Mouse (Mus musculus) testis, adult 2 months (tissue): ENCODE results near the gene Madcam1. TPM values are rescaled to one million over a fixed set of nuclear protein-coding genes. Genes with fewer than 3 reads are reported as not detected.

ENCODE experiments used
- H3K27ac ChIP-seq: fragments of 200-500 bp; 2 replicates; pipeline ENCODE4 v1.5.1; 2012; ENCODE audit warnings: low read depth, low read length; ENCODE audit not compliant: control insufficient read depth, insufficient read depth
- H3K27me3 ChIP-seq: fragments of 200-500 bp; 2 replicates; pipeline ENCODE4 v1.6.1; 2012; ENCODE audit warnings: mild to moderate bottlenecking, low read length, moderate library complexity; ENCODE audit not compliant: control insufficient read depth, insufficient read depth
- H3K36me3 ChIP-seq: fragments of 200-500 bp; 2 replicates; pipeline ENCODE4 v1.6.1; 2012; ENCODE audit warnings: mild to moderate bottlenecking, low read length; ENCODE audit not compliant: control insufficient read depth, insufficient read depth
- H3K4me1 ChIP-seq: fragments of 200-500 bp; 2 replicates; pipeline ENCODE4 v1.6.1; 2012; ENCODE audit warnings: low read length; ENCODE audit not compliant: control insufficient read depth, insufficient read depth
- H3K4me3 ChIP-seq: fragments of 200-500 bp; 2 replicates; pipeline ENCODE4 v1.5.1; 2012; ENCODE audit warnings: low read depth, mild to moderate bottlenecking, low read length, moderate library complexity, mixed read lengths; ENCODE audit not compliant: control insufficient read depth
- CTCF ChIP-seq: fragments of 200-500 bp; IDR thresholded peaks from 2 replicates; pipeline ENCODE4 v1.5.1; 2012; ENCODE audit warnings: low read depth, mild to moderate bottlenecking, inconsistent platforms, low read length, moderate library complexity; ENCODE audit not compliant: control insufficient read depth, insufficient read depth, insufficient replicate concordance
- POLR2A ChIP-seq: fragments of 200-500 bp; IDR thresholded peaks from 2 replicates; pipeline ENCODE4 v1.6.1; 2012; ENCODE audit warnings: low read depth, mild to moderate bottlenecking, inconsistent platforms, low read length, moderate library complexity; ENCODE audit not compliant: control insufficient read depth
- polyA plus RNA-seq: library from polyadenylated mRNA; depleted of rRNA; stranded (reverse); fragments of >200 nt; gene quantifications from 2 replicates; pipeline ENCODE4 v1.2.3, GENCODE M21; 2012

Gene Madcam1
- polyA plus RNA-seq, 1 experiment: not detected

- no peaks in the 10 kb centered on the region for H3K36me3 ChIP-seq
- H3K4me3 ChIP-seq: peak overlapping the region; percentile 96
- peaks cover 32% of the 10 kb centered on the region for H3K4me1 ChIP-seq
- peak overlapping the region; percentile 57 for H3K27ac ChIP-seq
- TF ChIP-seq CTCF (no peak), POLR2A (no peak)
- no peaks in the 10 kb centered on the region for H3K27me3 ChIP-seq
Observed at GRCm38 (mm10) chr10:79703541-79703940, 39.2 kb downstream of the Madcam1 start.

- TF ChIP-seq CTCF (no peak), POLR2A (peak; percentile 99)
- H3K4me1 ChIP-seq: peaks cover 32% of the 10 kb centered on the region
Observed at GRCm38 (mm10) chr10:79704065-79704969, 40.0 kb downstream of the Madcam1 start, which contains the start of gene Bsg. Bsg (plus strand) TSS chr10:79704491.

GRCm38 (mm10) chr10:79704970-79705360, 40.6 kb downstream of the Madcam1 start:
- Histone ChIP-seq H3K4me1 (peaks cover 36% of the 10 kb centered on the region), H3K27me3 (no peaks in the 10 kb centered on the region), H3K36me3 (no peaks in the 10 kb centered on the region; the same call in 1 of the 2 replicates), H3K4me3 (peak overlapping the region; percentile 96), H3K27ac (peak overlapping the region; percentile 93)
- TF ChIP-seq POLR2A: no peak
- TF ChIP-seq CTCF: no peak

More at GRCm38 (mm10) chr10:79704065-79704969, 40.0 kb downstream of the Madcam1 start, which contains the start of gene Bsg:
- no peaks in the 10 kb centered on the region for H3K27me3 ChIP-seq
- H3K27ac ChIP-seq: peak within 1 kb of the TSS; percentile 93
- no peaks in the 10 kb centered on the region; the same call in 1 of the 2 replicates for H3K36me3 ChIP-seq
- peak within 1 kb of the TSS; percentile 96 for H3K4me3 ChIP-seq

GRCm38 (mm10) chr10:79705951-79706350, 41.6 kb downstream of the Madcam1 start:
- H3K27ac ChIP-seq: no peak overlapping the region
- H3K36me3 ChIP-seq: no peaks in the 10 kb centered on the region; the same call in 1 of the 2 replicates
- peak overlapping the region; percentile 96 for H3K4me3 ChIP-seq
- H3K4me1 ChIP-seq: peaks cover 32% of the 10 kb centered on the region
- no peaks in the 10 kb centered on the region for H3K27me3 ChIP-seq
- no peak for TF ChIP-seq POLR2A
- no peak for TF ChIP-seq CTCF

- TF ChIP-seq CTCF: no peak
- no peak for TF ChIP-seq POLR2A
- Histone ChIP-seq H3K4me1 (peaks cover 26% of the 10 kb centered on the region), H3K4me3 (peak overlapping the region; percentile 5; the same call in 1 of the 2 replicates), H3K27me3 (no peaks in the 10 kb centered on the region), H3K27ac (no peak overlapping the region), H3K36me3 (no peaks in the 10 kb centered on the region; the same call in 1 of the 2 replicates)
Observed at GRCm38 (mm10) chr10:79706406-79707094, 42.2 kb downstream of the Madcam1 start.

- H3K4me1 ChIP-seq: peaks cover 21% of the 10 kb centered on the region
- no peaks in the 10 kb centered on the region for H3K27me3 ChIP-seq
- H3K36me3 ChIP-seq: no peaks in the 10 kb centered on the region; the same call in 1 of the 2 replicates
- H3K27ac ChIP-seq: no peak overlapping the region
- H3K4me3 ChIP-seq: no peak overlapping the region
- TF ChIP-seq CTCF (no peak), POLR2A (no peak)
Observed at GRCm38 (mm10) chr10:79707162-79707561, 42.8 kb downstream of the Madcam1 start.

DNA sequence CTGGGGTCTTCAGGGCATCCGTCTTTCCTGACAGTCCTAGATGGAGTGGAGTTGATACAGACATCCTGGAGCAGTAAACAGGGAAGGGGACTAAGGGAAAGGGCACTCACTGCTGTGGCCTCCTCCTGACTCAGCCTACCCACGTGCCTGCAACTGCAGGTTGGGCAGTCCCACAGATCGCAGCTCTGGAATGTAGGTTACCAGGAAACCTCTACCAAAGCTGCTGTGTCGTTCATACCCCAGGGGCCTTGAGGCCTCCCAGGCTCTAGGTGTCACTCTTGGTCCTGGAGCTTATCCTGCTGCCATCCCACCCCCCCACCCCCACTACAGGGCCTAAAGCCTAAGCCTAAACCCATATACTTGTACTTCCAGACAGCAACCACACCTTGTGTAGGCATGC, 43.4 kb downstream of the Madcam1 start:
- Histone ChIP-seq H3K4me3 (no peak overlapping the region), H3K27me3 (no peaks in the 10 kb centered on the region), H3K36me3 (no peaks in the 10 kb centered on the region; the same call in 1 of the 2 replicates), H3K4me1 (peaks cover 21% of the 10 kb centered on the region), H3K27ac (no peak overlapping the region)
- TF ChIP-seq CTCF: no peak
- TF ChIP-seq POLR2A: no peak
